Mouse (Mus musculus): ENCODE results near the gene Plekhm1. TPM values are rescaled to one million over a fixed set of nuclear protein-coding genes. Genes with fewer than 3 reads are reported as not detected.

Gene Plekhm1
- total RNA-seq, 2 experiments from 2014 or later = 15.5 to 16.9 TPM

- intact Hi-C loops (cut with DNase I) = loop anchor here (5.0 kb wide), 1 partner anchor 33 kb away; no protein-coding TSS in a partner anchor
- peak in 1 of 2 experiments; percentile 27 for DNase-seq (ENCODE audit: low spot score in 2 of 2)
These were observed 48.2 kb downstream of the Plekhm1 start for GRCm38 (mm10) chr11:103364335-103364734.

DNA sequence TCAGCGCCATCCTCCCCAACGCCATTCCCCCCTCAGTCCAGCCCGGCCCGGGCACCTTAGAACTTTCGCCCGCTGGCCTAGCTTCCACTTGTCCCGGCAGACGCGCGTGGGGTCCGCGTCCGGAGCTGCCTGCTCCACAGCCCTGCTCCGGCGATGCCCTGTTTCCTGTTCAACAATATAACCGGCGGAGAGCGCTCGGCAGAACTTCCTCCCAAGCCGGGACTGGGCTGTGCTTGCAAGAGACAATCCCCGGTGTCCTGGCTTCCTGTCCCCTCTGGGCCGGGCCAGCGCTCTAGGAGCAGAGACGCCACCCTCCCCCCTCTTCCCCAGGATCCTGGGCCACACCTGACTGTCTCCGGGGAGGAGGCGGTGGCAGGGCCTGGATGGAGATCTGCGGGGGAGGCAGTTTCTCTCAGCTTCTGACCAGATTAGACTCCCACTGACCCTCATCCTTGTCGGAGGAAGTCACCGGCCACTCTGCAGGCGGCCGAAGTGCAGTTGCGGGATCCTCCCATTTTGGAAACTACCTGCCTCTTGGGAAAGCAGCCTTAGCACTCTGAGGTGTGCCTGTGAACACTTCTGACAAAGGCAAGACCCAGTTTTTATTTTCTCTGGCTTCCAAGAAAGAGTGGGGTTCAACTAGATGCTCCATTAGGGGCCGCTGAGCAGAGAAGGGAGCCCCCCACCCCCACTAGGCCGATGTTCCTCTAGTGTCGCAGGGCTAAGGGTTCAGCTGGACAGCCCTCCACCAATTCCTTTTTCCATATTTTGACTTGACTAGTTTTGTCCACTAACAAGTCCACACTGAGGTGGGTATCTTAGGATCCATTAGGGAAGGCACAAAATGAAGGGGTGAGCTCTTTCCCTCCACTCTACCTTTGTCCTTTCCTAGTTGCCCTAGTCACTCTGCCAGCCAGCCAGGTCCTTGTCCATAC lies 49.0 kb downstream of the Plekhm1 start, which contains the start of gene Arhgap27:
Gene Arhgap27 (minus strand): TSS at position 479 of the 935 bp plus-strand sequence.
- DNase-seq (ENCODE audit: low spot score in 2 of 2) = peak; percentile 38 to 55
- intact Hi-C loops (cut with DNase I) = loop anchor here (5.0 kb wide), 1 partner anchor 34 kb away; no protein-coding TSS in a partner anchor

- DNase-seq (ENCODE audit: low spot score in 2 of 2) = no peak
- intact Hi-C loops (cut with DNase I) = loop anchor here (5.0 kb wide), 1 partner anchor 35 kb away; no protein-coding TSS in a partner anchor
These were observed 49.8 kb downstream of the Plekhm1 start for GRCm38 (mm10) chr11:103362521-103363181.

DNA sequence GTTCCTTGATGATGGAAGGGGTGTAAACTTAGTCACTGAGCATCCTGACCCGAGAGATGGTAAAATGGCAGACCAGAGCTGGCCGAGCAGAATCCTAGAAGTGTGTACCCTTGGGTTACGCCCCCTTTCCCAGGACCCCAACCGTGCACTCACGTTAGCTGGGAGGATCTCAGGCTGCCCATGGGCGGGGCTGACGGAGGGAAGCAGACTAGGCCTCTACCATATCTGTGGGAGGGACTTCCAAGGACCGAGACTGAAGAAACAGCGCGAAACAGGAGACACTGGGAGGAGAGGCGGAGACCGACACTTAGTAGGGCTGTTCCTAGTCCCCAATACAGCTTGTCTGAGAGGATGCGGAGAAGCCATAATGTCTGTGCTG lies 50.4 kb downstream of the Plekhm1 start:
- no peak for DNase-seq (ENCODE audit: low spot score in 2 of 2)
- intact Hi-C loops (cut with DNase I) = loop anchor here (5.0 kb wide), 1 partner anchor 35 kb away; no protein-coding TSS in a partner anchor

DNA sequence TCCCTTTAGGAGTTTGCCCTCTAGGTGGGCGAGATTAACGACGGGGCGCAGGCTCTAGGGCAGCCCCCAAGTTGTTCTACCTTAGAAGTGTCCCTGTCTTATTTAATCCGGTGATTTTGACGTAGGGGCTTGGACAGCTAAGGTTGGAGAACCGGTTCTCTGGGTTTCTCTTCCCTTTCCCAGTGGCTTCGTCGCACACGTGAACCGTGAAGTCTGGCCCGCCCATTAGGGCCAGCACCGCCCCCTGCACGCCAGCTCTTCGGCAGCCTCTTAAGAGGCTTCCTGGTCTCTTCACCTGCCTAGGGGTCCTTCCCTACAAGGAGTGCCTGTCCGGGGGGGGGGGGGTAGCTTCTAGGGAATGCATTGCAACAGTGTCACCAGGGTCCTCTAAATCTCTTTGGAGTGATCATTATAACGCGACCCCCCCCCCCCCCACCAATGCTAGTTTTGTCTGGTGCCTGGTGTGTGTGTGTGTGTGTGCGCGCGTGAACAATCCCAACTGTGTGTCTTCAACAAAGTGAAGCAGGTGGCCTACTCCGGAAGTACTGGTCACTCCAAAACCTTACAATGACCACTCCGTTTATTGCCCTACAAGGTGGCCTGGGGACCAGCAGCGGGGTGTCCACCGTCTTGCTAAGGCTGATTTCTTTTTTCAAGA lies 51.0 kb downstream of the Plekhm1 start:
- intact Hi-C loops (cut with DNase I) = loop anchor here (5.0 kb wide), 1 partner anchor 36 kb away; no protein-coding TSS in a partner anchor
- no peak for DNase-seq (ENCODE audit: low spot score in 2 of 2)

GRCm38 (mm10) chr11:103360661-103361081 lies 51.8 kb downstream of the Plekhm1 start:
- intact Hi-C loops (cut with DNase I) = loop anchor here (5.0 kb wide), 1 partner anchor 37 kb away; no protein-coding TSS in a partner anchor
- no peak for DNase-seq (ENCODE audit: low spot score in 2 of 2)

- intact Hi-C loops (cut with DNase I) = loop anchor here (5.0 to 10.0 kb wide), 3 partner anchors 37 to 197 kb away; no protein-coding TSS in a partner anchor
- peak; percentile 75 to 85 for DNase-seq (ENCODE audit: low spot score in 2 of 2)
These were observed 52.4 kb downstream of the Plekhm1 start for GRCm38 (mm10) chr11:103359841-103360641.

GRCm38 (mm10) chr11:103359122-103359521 lies 53.4 kb downstream of the Plekhm1 start:
- intact Hi-C loops (cut with DNase I) = loop anchor here (5.0 to 10.0 kb wide), 2 partner anchors 106 to 198 kb away; no protein-coding TSS in a partner anchor
- DNase-seq (ENCODE audit: low spot score in 2 of 2) = peak; percentile 57 to 68

DNA sequence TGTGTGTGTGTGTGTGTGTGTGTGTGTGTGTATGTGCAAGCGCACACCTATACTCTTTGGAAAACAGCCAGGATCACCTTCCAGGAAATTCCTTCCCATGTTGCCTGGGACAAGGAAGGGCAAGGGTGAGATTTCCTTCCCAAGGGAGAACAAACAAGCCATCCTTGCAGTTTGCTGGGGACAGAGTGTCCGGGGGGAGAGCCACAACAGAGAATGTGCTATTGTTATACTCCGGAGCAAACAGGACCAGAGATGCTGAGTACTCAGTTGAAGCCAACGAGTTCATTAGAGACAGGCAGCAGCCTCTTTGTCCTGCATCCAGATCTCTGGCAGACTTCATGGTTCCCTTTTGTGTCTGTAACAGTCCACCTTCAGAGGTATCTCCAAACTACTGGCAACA lies 54.2 kb downstream of the Plekhm1 start:
- DNase-seq (ENCODE audit: low spot score in 2 of 2) = no peak
- intact Hi-C loops (cut with DNase I) = loop anchor here (5.0 to 10.0 kb wide), 2 partner anchors 106 to 199 kb away; no protein-coding TSS in a partner anchor

GRCm38 (mm10) chr11:103357710-103358109 lies 54.8 kb downstream of the Plekhm1 start:
- intact Hi-C loops (cut with DNase I) = loop anchor here (5.0 to 10.0 kb wide), 2 partner anchors 107 to 200 kb away; no protein-coding TSS in a partner anchor
- DNase-seq (ENCODE audit: low spot score in 2 of 2) = no peak

GRCm38 (mm10) chr11:103356938-103357670 lies 55.4 kb downstream of the Plekhm1 start:
- intact Hi-C loops (cut with DNase I) = loop anchor here (5.0 to 10.0 kb wide), 2 partner anchors 108 to 200 kb away; no protein-coding TSS in a partner anchor
- DNase-seq (ENCODE audit: low spot score in 2 of 2) = no peak

- intact Hi-C loops (cut with DNase I) = loop anchor here (5.0 to 10.0 kb wide), 2 partner anchors 109 to 201 kb away; no protein-coding TSS in a partner anchor
- no peak for DNase-seq (ENCODE audit: low spot score in 2 of 2)
These were observed 56.4 kb downstream of the Plekhm1 start for GRCm38 (mm10) chr11:103356032-103356571.

DNA sequence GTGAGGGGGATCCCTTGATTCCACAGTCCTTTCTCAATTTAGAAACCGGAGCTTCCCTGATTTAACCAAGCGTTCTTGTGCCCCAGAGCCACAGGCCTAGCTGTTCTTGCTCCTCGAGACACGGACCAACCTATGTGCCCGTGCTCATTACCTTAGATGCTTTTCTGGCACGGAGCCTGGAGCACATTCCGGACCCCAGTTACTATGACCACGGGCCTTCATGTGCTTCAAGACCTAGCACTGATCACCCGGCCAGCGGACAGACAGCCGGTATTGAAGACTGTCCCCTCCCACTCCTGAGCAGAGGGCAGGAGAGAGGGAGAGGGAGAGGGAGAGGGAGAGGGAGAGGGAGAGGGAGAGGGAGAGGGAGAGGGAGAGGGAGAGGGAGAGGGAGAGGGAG lies 57.2 kb downstream of the Plekhm1 start:
- intact Hi-C loops (cut with DNase I) = loop anchor here (5.0 to 10.0 kb wide), 2 partner anchors 110 to 202 kb away; no protein-coding TSS in a partner anchor
- no peak for DNase-seq (ENCODE audit: low spot score in 2 of 2)

DNA sequence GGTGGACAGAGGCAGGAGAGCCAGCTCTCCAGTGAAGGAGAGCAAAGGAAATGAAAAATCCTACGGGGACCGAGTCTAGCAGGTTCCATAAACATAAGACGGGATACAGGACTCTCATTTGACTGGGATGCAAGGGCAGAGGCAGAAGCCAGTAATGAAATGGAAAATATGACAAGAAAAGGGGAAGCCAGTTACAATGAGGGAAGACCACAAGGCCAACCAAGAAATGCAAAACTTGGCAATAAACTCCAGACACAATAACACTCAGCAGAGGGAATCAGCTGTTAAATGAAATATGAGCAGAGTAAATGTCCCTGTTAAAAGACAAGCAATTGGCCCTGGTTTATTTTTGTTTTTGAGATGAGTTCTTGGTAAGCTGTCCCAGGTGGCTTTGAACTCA lies 58.5 kb downstream of the Plekhm1 start:
- intact Hi-C loops (cut with DNase I) = loop anchor here (10.0 kb wide), 1 partner anchor 111 kb away; no protein-coding TSS in a partner anchor

GRCm38 (mm10) chr11:103352239-103352814 lies 60.2 kb downstream of the Plekhm1 start:
- intact Hi-C loops (cut with DNase I) = loop anchor here (10.0 kb wide), 1 partner anchor 112 kb away; no protein-coding TSS in a partner anchor
- DNase-seq (ENCODE audit: low spot score in 2 of 2) = no peak

More for the DNA sequence above, 58.5 kb downstream of the Plekhm1 start:
- no peak for DNase-seq (ENCODE audit: low spot score in 2 of 2)

GRCm38 (mm10) chr11:103350711-103351315 lies 61.7 kb downstream of the Plekhm1 start:
- DNase-seq (ENCODE audit: low spot score in 2 of 2) = no peak
- intact Hi-C loops (cut with DNase I) = loop anchor here (10.0 kb wide), 1 partner anchor 114 kb away; no protein-coding TSS in a partner anchor
